Mouse (Mus musculus) embryonic facial prominence, embryonic 11.5 days (tissue): Measurements from ENCODE around the gene Fkbp2. TPM values are rescaled to one million over a fixed set of nuclear protein-coding genes. Genes with fewer than 3 reads are reported as not detected.
"Not testable (repeated sequence)": the region's sequence is repeated elsewhere in the genome, so short reads cannot be mapped to it uniquely, and the experiment has no call there.

Experiments
- ATAC-seq: fragments of 200-750 bp; cut with Nextera tagmentation; replicated peaks from 2 replicates; pipeline ENCODE4 v1.8.0; 2017; ENCODE audit warnings: low read depth; ENCODE audit not compliant: insufficient number of reproducible peaks, low FRiP score, low TSS enrichment
- DNase-seq: peaks from one replicate; pipeline ENCODE4 v3.0.0-alpha.2; 2015; ENCODE audit warnings: low spot score
- H3K27ac ChIP-seq: fragments of 300-500 bp; sonication (generic); replicated peaks from 2 replicates; pipeline ENCODE4 v1.5.1; 2014; ENCODE audit warnings: mild to moderate bottlenecking, low read depth, low read length, control low read depth
- H3K27me3 ChIP-seq: fragments of 300-500 bp; sonication (generic); 2 replicates; pipeline ENCODE4 v1.6.1; 2014; ENCODE audit warnings: mild to moderate bottlenecking, low read length, moderate library complexity, mixed read lengths; ENCODE audit not compliant: control insufficient read depth, insufficient read depth
- H3K36me3 ChIP-seq: fragments of 300-500 bp; sonication (generic); replicated peaks from 2 replicates; pipeline ENCODE4 v1.6.1; 2014; ENCODE audit warnings: low read depth, mild to moderate bottlenecking, low read length, moderate library complexity, mixed read lengths; ENCODE audit not compliant: control insufficient read depth, insufficient read depth
- H3K4me1 ChIP-seq: fragments of 300-500 bp; sonication (generic); 2 replicates; pipeline ENCODE4 v1.6.1; 2014; ENCODE audit warnings: low read length, mixed read lengths; ENCODE audit not compliant: control insufficient read depth, insufficient read depth
- H3K4me2 ChIP-seq: fragments of 300-500 bp; sonication (generic); 2 replicates; pipeline ENCODE4 v1.6.1; 2014; ENCODE audit warnings: low read depth, mild to moderate bottlenecking, control low read depth, low read length, moderate library complexity
- H3K4me3 ChIP-seq: fragments of 300-500 bp; sonication (generic); 2 replicates; pipeline ENCODE4 v1.5.1; 2014; ENCODE audit warnings: low read depth, low read length, control low read depth
- H3K9ac ChIP-seq: fragments of 300-500 bp; sonication (generic); replicated peaks from 2 replicates; pipeline ENCODE4 v1.6.1; 2014; ENCODE audit warnings: mild to moderate bottlenecking, control low read depth, low read length
- H3K9me3 ChIP-seq: fragments of 300-500 bp; sonication (generic); replicated peaks from 2 replicates; pipeline ENCODE4 v1.6.1; 2016; ENCODE audit warnings: mild to moderate bottlenecking, low read length, inconsistent platforms, mixed read lengths; ENCODE audit not compliant: control insufficient read depth
- WGBS: fragments of 180-500 bp; shearing (Covaris S2); extraction: QIAGEN DNeasy Blood & Tissue Kit; methylation state at CpG from one replicate; pipeline ENCODE4 v1.1.7; 2014; 5-methylcytosine and 5-hydroxymethylcytosine counted together
- polyA plus RNA-seq: library from polyadenylated mRNA; unstranded; fragments of >200 nt; fragmentation: Nextera tagmentation; extraction: Ambion mirVana; gene quantifications from 2 replicates; pipeline ENCODE4 v1.2.1, GENCODE M21; 2014

The Fkbp2 gene
- polyA plus RNA-seq, 1 experiment from 2014 or later = 65.1 TPM

DNA sequence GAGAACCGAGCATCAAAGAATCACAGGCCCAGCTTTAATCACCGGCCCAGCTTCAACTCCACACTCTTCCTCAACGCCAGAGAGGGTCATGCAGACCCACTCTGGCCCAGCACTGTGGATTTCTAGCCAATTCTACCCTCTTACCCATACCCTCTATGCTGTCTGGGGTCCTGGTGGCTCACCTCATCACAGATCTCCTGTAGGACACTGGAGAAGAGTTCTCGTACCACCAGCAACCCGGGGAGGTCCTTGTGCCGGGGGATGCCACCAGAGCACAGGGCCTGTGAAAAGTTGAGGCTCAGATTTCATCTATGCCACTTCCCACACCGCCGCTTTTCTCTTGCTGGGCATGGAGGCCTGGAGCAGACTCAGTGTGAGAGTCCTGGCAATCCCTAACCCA, 14.2 kb upstream of the Fkbp2 start:
- Histone ChIP-seq H3K9me3 (no peaks in the 10 kb centered on the region), H3K27me3 (no peaks in the 10 kb centered on the region), H3K27ac (no peak overlapping the region), H3K4me3 (no peak overlapping the region), H3K36me3 (peaks cover 3% of the 10 kb centered on the region), H3K4me1 (peaks cover 12% of the 10 kb centered on the region), H3K9ac (peak overlapping the region; percentile 13), H3K4me2 (no peak overlapping the region)
- WGBS = 86% methylated on average over 8 of the region's 8 CpGs
- DNase-seq (no peak), ATAC-seq (no peak)

DNA sequence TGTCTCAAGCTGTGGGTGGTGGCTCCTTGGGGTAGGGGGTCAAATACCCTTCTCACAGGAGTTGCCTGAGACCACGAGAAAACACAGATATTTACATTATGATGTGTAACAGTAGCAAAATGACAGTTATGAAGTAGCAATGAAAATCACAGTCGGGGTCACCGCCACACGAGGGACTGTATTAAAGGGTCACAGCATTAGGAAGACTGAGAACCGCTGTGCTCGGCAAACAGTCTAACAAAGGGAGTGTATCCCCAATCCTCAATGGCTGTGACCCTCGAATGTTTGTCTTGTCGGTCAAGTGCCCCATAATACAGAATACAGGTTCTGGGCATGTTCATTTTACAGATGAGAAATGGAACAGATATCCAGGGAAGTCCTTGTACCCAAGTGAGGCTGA, 13.7 kb upstream of the Fkbp2 start:
- no peak for DNase-seq
- Histone ChIP-seq H3K27ac (no peak overlapping the region), H3K27me3 (no peaks in the 10 kb centered on the region), H3K9ac (no peak overlapping the region), H3K4me2 (no peak overlapping the region), H3K9me3 (no peaks in the 10 kb centered on the region), H3K36me3 (peaks cover 1% of the 10 kb centered on the region), H3K4me3 (no peak overlapping the region), H3K4me1 (peaks cover 12% of the 10 kb centered on the region)
- ATAC-seq = no peak
- 92% methylated on average over 8 of the region's 8 CpGs for WGBS

DNA sequence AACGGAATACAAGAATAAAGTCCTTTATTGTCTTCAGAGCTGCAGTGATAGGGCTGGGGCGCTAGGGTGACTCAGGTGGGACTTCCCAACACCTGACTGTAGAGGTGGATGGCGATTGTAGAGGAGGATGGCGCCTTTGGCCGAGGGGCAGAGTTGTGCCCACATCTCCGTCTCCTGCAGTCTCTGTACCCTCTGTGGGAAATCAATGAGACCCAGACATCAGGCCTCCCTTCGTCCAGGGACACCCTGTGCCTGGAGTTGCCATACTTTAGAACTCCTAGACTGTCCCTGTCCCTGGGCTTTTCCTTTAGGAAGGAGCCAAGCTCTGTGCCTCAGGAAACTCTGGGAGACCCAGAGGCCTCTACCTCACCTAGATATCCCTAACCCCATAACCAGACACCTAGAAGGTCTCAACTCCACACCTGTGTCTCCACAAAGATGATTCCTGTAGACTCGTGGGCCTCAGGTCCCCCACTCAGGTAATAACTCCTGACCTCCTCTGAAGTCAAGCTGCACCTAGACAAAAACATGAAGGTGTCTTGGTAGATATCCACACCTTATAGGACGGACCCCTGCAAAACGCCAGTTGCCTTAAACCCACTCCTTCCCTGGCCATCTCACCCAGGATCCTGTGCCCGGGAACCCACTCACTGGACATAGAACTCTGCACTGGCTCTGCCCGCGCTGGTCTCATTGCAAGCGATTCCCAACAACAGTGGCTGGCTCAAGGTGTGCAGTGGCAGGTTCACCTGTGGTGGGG, 12.9 kb upstream of the Fkbp2 start:
- H3K4me3 ChIP-seq = peak overlapping the region; percentile 37
- H3K27me3 ChIP-seq = no peaks in the 10 kb centered on the region
- 59% methylated on average over 14 of the region's 14 CpGs for WGBS
- peak overlapping the region; percentile 59 for H3K9ac ChIP-seq
- no peaks in the 10 kb centered on the region for H3K9me3 ChIP-seq
- ATAC-seq (no peak), DNase-seq (no peak)
- no peaks in the 10 kb centered on the region; the same call in 1 of the 2 replicates for H3K36me3 ChIP-seq
- H3K4me2 ChIP-seq = peak overlapping the region; percentile 67
- H3K27ac ChIP-seq = 0 out of 2 replicates have a peak overlapping the region, but pooled peaks have one; percentile 47
- H3K4me1 ChIP-seq = peaks cover 12% of the 10 kb centered on the region

GRCm38 (mm10) chr19:6992011-6992858, 11.9 kb upstream of the Fkbp2 start, which contains the start of gene Dnajc4:
Gene Dnajc4 (minus strand): TSS chr19:6992572.
- no peaks in the 10 kb centered on the region for H3K27me3 ChIP-seq
- peak within 1 kb of the TSS; percentile 63 for H3K9ac ChIP-seq
- ATAC-seq (peak; percentile 86), DNase-seq (peak; percentile 99)
- peak within 1 kb of the TSS; percentile 37 for H3K4me3 ChIP-seq
- H3K27ac ChIP-seq = 0 out of 2 replicates have a peak within 1 kb of the TSS, but pooled peaks have one; percentile 47
- 2% methylated on average over 37 of the region's 37 CpGs for whole genome bisulfite sequencing
- H3K4me2 ChIP-seq = peak within 1 kb of the TSS; percentile 67
- no peaks in the 10 kb centered on the region for H3K9me3 ChIP-seq
- H3K4me1 ChIP-seq = peaks cover 12% of the 10 kb centered on the region
- H3K36me3 ChIP-seq = no peaks in the 10 kb centered on the region

GRCm38 (mm10) chr19:6991166-6991565, 10.9 kb upstream of the Fkbp2 start:
- WGBS = 93% methylated on average over 6 of the region's 6 CpGs
- not testable (repeated sequence) for H3K4me1 ChIP-seq

DNA sequence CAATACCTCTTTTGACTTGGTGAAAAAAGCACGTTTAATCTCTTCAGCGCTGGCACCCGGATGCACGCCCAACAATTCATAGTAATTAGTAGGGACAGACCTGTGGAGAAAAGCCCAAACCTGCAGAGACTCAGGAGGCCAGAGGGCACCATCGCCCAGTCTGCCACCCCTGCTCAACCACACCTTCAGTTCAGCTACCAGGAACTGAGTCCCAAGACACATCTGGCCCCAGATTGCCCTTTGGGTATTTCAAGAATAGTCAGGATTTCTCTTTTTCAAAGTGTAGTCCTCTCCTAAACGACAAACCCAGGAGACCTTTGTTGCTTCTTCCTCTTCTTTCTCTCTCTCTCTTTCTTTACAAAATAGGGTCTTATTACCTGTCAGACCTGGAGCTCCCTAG, 10.4 kb upstream of the Fkbp2 start:
- peaks cover 8% of the 10 kb centered on the region for H3K4me1 ChIP-seq

More at GRCm38 (mm10) chr19:6991166-6991565, 10.9 kb upstream of the Fkbp2 start:
- H3K9me3 ChIP-seq, H3K4me2 ChIP-seq, H3K4me3 ChIP-seq, H3K27ac ChIP-seq, H3K27me3 ChIP-seq, H3K9ac ChIP-seq, DNase-seq, H3K36me3 ChIP-seq, ATAC-seq: not testable (repeated sequence)

GRCm38 (mm10) chr19:6989251-6989650, 8.9 kb upstream of the Fkbp2 start:
- H3K27me3 ChIP-seq = no peaks in the 10 kb centered on the region
- 0 out of 2 replicates have a peak overlapping the region, but pooled peaks have one; percentile 3 for H3K4me3 ChIP-seq
- H3K9ac ChIP-seq = no peak overlapping the region
- H3K4me1 ChIP-seq = peaks cover 4% of the 10 kb centered on the region; the same call in 1 of the 2 replicates
- H3K4me2 ChIP-seq = no peak overlapping the region
- no peak for DNase-seq
- H3K27ac ChIP-seq = no peak overlapping the region
- H3K36me3 ChIP-seq = no peaks in the 10 kb centered on the region
- WGBS = 84% methylated on average over 8 of the region's 8 CpGs
- no peak for ATAC-seq
- H3K9me3 ChIP-seq = no peaks in the 10 kb centered on the region

More for the DNA sequence above, 10.4 kb upstream of the Fkbp2 start:
- no peak for DNase-seq
- H3K27me3 ChIP-seq = no peaks in the 10 kb centered on the region
- ATAC-seq = no peak
- no peak overlapping the region for H3K4me3 ChIP-seq
- H3K9me3 ChIP-seq = no peaks in the 10 kb centered on the region
- 91% methylated on average over 6 of the region's 6 CpGs for WGBS
- H3K36me3 ChIP-seq = no peaks in the 10 kb centered on the region
- H3K4me2 ChIP-seq = no peak overlapping the region
- no peak overlapping the region for H3K9ac ChIP-seq
- H3K27ac ChIP-seq = no peak overlapping the region
